In genomic region chr8:123653308-123653993, GRCm38 (mm10) we compare ENCODE assay signal across 8 mouse cellular contexts. TPM values are rescaled to one million over a fixed set of nuclear protein-coding genes. Genes with fewer than 3 reads are reported as not detected.
DNase-seq lines count a peak whose midpoint lies in the region; ATAC-seq lines count a peak whose summit lies in the region.

Rhou (plus strand) TSS chr8:123653929.

- intact Hi-C loops in gastrocnemius, postnatal 14 days (cut with DNase I; ENCODE audit: low total_unique reads) = loop anchor here (2.0 kb wide), 1 partner anchor 131 kb away; no protein-coding TSS in a partner anchor
- intact Hi-C loops in left cerebral cortex, postnatal 10 days (cut with DNase I) = loop anchor here (2.0 to 5.0 kb wide), 3 partner anchors 74 to 131 kb away; no protein-coding TSS in a partner anchor

- ATAC-seq in common myeloid progenitor, adult 5-6 weeks (replicated peaks; ENCODE audit: low read depth, poor library complexity, severe bottlenecking) = peak; percentile 93
- peak; percentile 87 for ATAC-seq in intestine, embryonic 14.5 days (replicated peaks; ENCODE audit: low FRiP score, low TSS enrichment, low read depth)
- ATAC-seq in megakaryocyte-erythroid progenitor cell, adult 5-6 weeks (replicated peaks; ENCODE audit: low FRiP score, low TSS enrichment, poor library complexity, severe bottlenecking) = peak; percentile 91

- peaks cover 23% of the 10 kb centered on the region for H3K4me1 ChIP-seq in intestine, embryonic 14.5 days (replicated peaks; ENCODE audit: control insufficient read depth, insufficient read depth, low read length)

- no peaks in the 10 kb centered on the region for H3K27me3 ChIP-seq in intestine, embryonic 14.5 days (replicated peaks; ENCODE audit: control insufficient read depth, insufficient read depth, low read length)

- peak within 1 kb of the TSS; percentile 71 for H3K4me2 ChIP-seq in intestine, embryonic 14.5 days (ENCODE audit: low read length)

- H3K9ac ChIP-seq in intestine, embryonic 14.5 days (ENCODE audit: low read length) = peak within 1 kb of the TSS; percentile 85

- under 1% methylated on average over 48 of the region's 58 CpGs for WGBS in intestine, embryonic 14.5 days

- no peaks in the 10 kb centered on the region for H3K9me3 ChIP-seq in intestine, embryonic 14.5 days (ENCODE audit: control insufficient read depth, low read length)

- H3K36me3 ChIP-seq in intestine, embryonic 14.5 days (ENCODE audit: control insufficient read depth, insufficient read depth, low read length) = peaks cover 13% of the 10 kb centered on the region

- H3K27ac ChIP-seq in intestine, embryonic 14.5 days (ENCODE audit: low read depth) = peak within 1 kb of the TSS; percentile 85

- peak; percentile 84 for DNase-seq in adipocyte (ENCODE audit: low spot score)
- peak; percentile 94 for DNase-seq in gastrocnemius, postnatal 14 days
- DNase-seq in intestine, embryonic 14.5 days (ENCODE audit: low spot score) = peak; percentile 92
- peak; percentile 90 to 96 for DNase-seq in left cerebral cortex, postnatal 10 days (ENCODE audit: extremely low spot score in 1 of 2, low spot score in 2 of 2)
- DNase-seq in right cerebral cortex, postnatal 25 days = peak; percentile 93
- peak; percentile 90 to 95 for DNase-seq in urinary bladder, postnatal 36 days (ENCODE audit: low spot score in 2 of 2)

- H3K4me3 ChIP-seq in intestine, embryonic 14.5 days (ENCODE audit: low read depth, low read length) = peak within 1 kb of the TSS; percentile 75

RNA-seq across cellular contexts. Expression of gene Rhou, which starts in this region (rescaled TPM):
- total RNA-seq in common myeloid progenitor, adult 5-6 weeks (2017) = 0.55 and 0.78 TPM in 2 replicates
- 1 to 10 TPM; 3.9 to 4.9 TPM for total RNA-seq in gastrocnemius, postnatal 14 days (2021)
- 8.0 and 8.3 TPM in 2 replicates for polyA plus RNA-seq in intestine, embryonic 14.5 days (2014; fragmentation: Nextera tagmentation; extraction: Ambion mirVana)
- 10 to 100 TPM; 55.4 to 56.1 TPM for total RNA-seq in left cerebral cortex, postnatal 10 days (2021)
- 0.25 TPM in 1 of 2 replicates, not detected in the other for total RNA-seq in megakaryocyte-erythroid progenitor cell, adult 5-6 weeks (2014; fragmentation: Nextera tagmentation)
- total RNA-seq in megakaryocyte-erythroid progenitor cell, adult 5-6 weeks (2017) = 0.05 TPM in 1 of 2 replicates, not detected in the other

Comparison
In these comparisons a context has a peak if more than half of its experiments do, and no peak if none do; other contexts are left out.
1. Peak in every context shown above with its lines: DNase-seq, ATAC-seq, H3K4me3 ChIP-seq and H3K27ac ChIP-seq.
2. RNA of gene Rhou (total RNA-seq): 55.4 to 56.1 TPM in left cerebral cortex, postnatal 10 days; 3.9 to 4.9 TPM in gastrocnemius, postnatal 14 days, 0.55 to 0.78 TPM in common myeloid progenitor, adult 5-6 weeks and 0.05 to 0.25 TPM in megakaryocyte-erythroid progenitor cell, adult 5-6 weeks; every median in the first group is over 4 times any median in the second.
3. Peak in ATAC-seq in common myeloid progenitor, adult 5-6 weeks; RNA of the gene not detected or under 1 TPM.
4. Peak in ATAC-seq in megakaryocyte-erythroid progenitor cell, adult 5-6 weeks; RNA of the gene not detected or under 1 TPM.